Mouse (Mus musculus) brown adipose tissue, adult 24 weeks (tissue): ENCODE results near the gene D17H6S53E. TPM values are rescaled to one million over a fixed set of nuclear protein-coding genes. Genes with fewer than 3 reads are reported as not detected.
"Not testable (repeated sequence)": the region's sequence is repeated elsewhere in the genome, so short reads cannot be mapped to it uniquely, and the experiment has no call there.

Experiments used
- H3K27ac ChIP-seq: fragments of 200-500 bp; replicated peaks from 2 replicates; pipeline ENCODE4 v1.5.1; 2012; ENCODE audit warnings: low read depth, mild to moderate bottlenecking, low read length
- H3K4me1 ChIP-seq: fragments of 200-500 bp; 2 replicates; pipeline ENCODE4 v1.6.1; 2012; ENCODE audit warnings: low read length, mixed read lengths; ENCODE audit not compliant: control insufficient read depth, insufficient read depth, insufficient read length
- H3K4me3 ChIP-seq: fragments of 200-500 bp; 2 replicates; pipeline ENCODE4 v1.5.1; 2012; ENCODE audit warnings: low read depth, mild to moderate bottlenecking, low read length, moderate library complexity; ENCODE audit not compliant: insufficient read depth
- polyA plus RNA-seq: library from polyadenylated mRNA; stranded (reverse); fragments of >200 nt; gene quantifications from 2 replicates; pipeline ENCODE4 v1.2.4, GENCODE M21; 2012; ENCODE audit not compliant: missing spikeins, insufficient read depth, insufficient read length

D17H6S53E gene
- polyA plus RNA-seq, 1 experiment: 12.8 TPM

GRCm38 (mm10) chr17:35115046-35116019 is 10.8 kb upstream of the D17H6S53E start, which contains the start of gene Ly6g5b:
Gene Ly6g5b, minus strand, starts transcription at chr17:35115428.
- peaks cover 2% of the 10 kb centered on the region; the same call in 1 of the 2 replicates for H3K4me1 ChIP-seq
- H3K4me3 ChIP-seq: no peak within 1 kb of the TSS
- H3K27ac ChIP-seq: no peak within 1 kb of the TSS

- H3K4me1 ChIP-seq: peaks cover 2% of the 10 kb centered on the region; the same call in 1 of the 2 replicates
- peak overlapping the region; percentile 56 for H3K27ac ChIP-seq
- H3K4me3 ChIP-seq: peak overlapping the region; percentile 92
Measured at GRCm38 (mm10) chr17:35120745-35121142, 5.4 kb upstream of the D17H6S53E start.

GRCm38 (mm10) chr17:35121143-35121799 is 4.9 kb upstream of the D17H6S53E start, which contains the start of gene Gpank1:
Gene Gpank1, plus strand, starts transcription at chr17:35121455.
- peak within 1 kb of the TSS; percentile 92 for H3K4me3 ChIP-seq
- H3K4me1 ChIP-seq: peaks cover 2% of the 10 kb centered on the region; the same call in 1 of the 2 replicates

GRCm38 (mm10) chr17:35121871-35122303 is 4.3 kb upstream of the D17H6S53E start, which contains the start of gene Csnk2b:
Gene Csnk2b, minus strand, starts transcription at chr17:35122053.
- peak within 1 kb of the TSS; percentile 92 for H3K4me3 ChIP-seq
- peak within 1 kb of the TSS; percentile 67 for H3K27ac ChIP-seq
- H3K4me1 ChIP-seq: peaks cover 3% of the 10 kb centered on the region

More at GRCm38 (mm10) chr17:35121143-35121799, 4.9 kb upstream of the D17H6S53E start, which contains the start of gene Gpank1:
- H3K27ac ChIP-seq: peak within 1 kb of the TSS; percentile 67

GRCm38 (mm10) chr17:35123287-35123686 is 2.9 kb upstream of the D17H6S53E start:
- H3K4me3 ChIP-seq, H3K4me1 ChIP-seq, H3K27ac ChIP-seq: not testable (repeated sequence)

- not testable (repeated sequence) for H3K4me1 ChIP-seq, H3K27ac ChIP-seq, H3K4me3 ChIP-seq
Measured at GRCm38 (mm10) chr17:35124261-35124896, 1.8 kb upstream of the D17H6S53E start.

GRCm38 (mm10) chr17:35125081-35125480 is 1.1 kb upstream of the D17H6S53E start:
- Histone ChIP-seq H3K27ac (no peak overlapping the region), H3K4me3 (no peak overlapping the region), H3K4me1 (peaks cover 9% of the 10 kb centered on the region)

- H3K4me3 ChIP-seq: peak overlapping the region; percentile 86; the same call in 1 of the 2 replicates
- peak overlapping the region; percentile 90; the same call in 1 of the 2 replicates for H3K27ac ChIP-seq
- H3K4me1 ChIP-seq: peaks cover 7% of the 10 kb centered on the region
Measured at GRCm38 (mm10) chr17:35125578-35125977, 595 bp upstream of the D17H6S53E start.

- peak overlapping the region; percentile 86 for H3K4me3 ChIP-seq
- H3K27ac ChIP-seq: peak overlapping the region; percentile 90
- peaks cover 7% of the 10 kb centered on the region for H3K4me1 ChIP-seq
Measured at GRCm38 (mm10) chr17:35127017-35127416, 844 bp downstream of the D17H6S53E start.

- H3K4me3 ChIP-seq: no peak overlapping the region
- H3K4me1 ChIP-seq: peaks cover 7% of the 10 kb centered on the region
- no peak overlapping the region for H3K27ac ChIP-seq
Measured at GRCm38 (mm10) chr17:35128996-35129395, 2.8 kb downstream of the D17H6S53E start.

GRCm38 (mm10) chr17:35131038-35131437 is 4.9 kb downstream of the D17H6S53E start:
- Histone ChIP-seq H3K4me1 (peaks cover 7% of the 10 kb centered on the region), H3K4me3 (no peak overlapping the region), H3K27ac (no peak overlapping the region)

GRCm38 (mm10) chr17:35131500-35132173 is 5.5 kb downstream of the D17H6S53E start, which contains the start of gene Apom:
Gene Apom, minus strand, starts transcription at chr17:35132050.
- Histone ChIP-seq H3K27ac (no peak within 1 kb of the TSS), H3K4me1 (peaks cover 7% of the 10 kb centered on the region), H3K4me3 (no peak within 1 kb of the TSS)

GRCm38 (mm10) chr17:35132174-35132560 is 6.0 kb downstream of the D17H6S53E start:
- peaks cover 4% of the 10 kb centered on the region; the same call in 1 of the 2 replicates for H3K4me1 ChIP-seq
- H3K27ac ChIP-seq: no peak overlapping the region

GRCm38 (mm10) chr17:35133517-35133916 is 7.3 kb downstream of the D17H6S53E start:
- H3K4me1 ChIP-seq: no peaks in the 10 kb centered on the region; the same call in 1 of the 2 replicates
- no peak overlapping the region for H3K4me3 ChIP-seq
- H3K27ac ChIP-seq: no peak overlapping the region

More at GRCm38 (mm10) chr17:35132174-35132560, 6.0 kb downstream of the D17H6S53E start:
- no peak overlapping the region for H3K4me3 ChIP-seq
